Mouse (Mus musculus): Measurements from ENCODE around the gene Pknox2.

Pknox2 gene

GRCm38 (mm10) chr9:37147359-37147685, at the start of gene Pknox2:
TSS of gene Pknox2 (minus strand) at chr9:37147407.
- DNase-seq (ENCODE audit: low read depth): no peak

GRCm38 (mm10) chr9:37188024-37188423, 40.8 kb upstream of the Pknox2 start:
- no peak for DNase-seq (ENCODE audit: low read depth)

GRCm38 (mm10) chr9:37187407-37187806, 40.2 kb upstream of the Pknox2 start:
- no peak for DNase-seq (ENCODE audit: low read depth)

- DNase-seq (ENCODE audit: low read depth): no peak
Measured at GRCm38 (mm10) chr9:37183176-37183575, 36.0 kb upstream of the Pknox2 start.

GRCm38 (mm10) chr9:37181596-37181995, 34.4 kb upstream of the Pknox2 start:
- DNase-seq (ENCODE audit: low read depth): no peak

- no peak for DNase-seq (ENCODE audit: low read depth)
Measured at GRCm38 (mm10) chr9:37179596-37179995, 32.4 kb upstream of the Pknox2 start.

- no peak for DNase-seq (ENCODE audit: low read depth)
Measured at GRCm38 (mm10) chr9:37178911-37179310, 31.7 kb upstream of the Pknox2 start.

GRCm38 (mm10) chr9:37177551-37177950, 30.3 kb upstream of the Pknox2 start:
- no peak for DNase-seq (ENCODE audit: low read depth)

GRCm38 (mm10) chr9:37177107-37177506, 29.9 kb upstream of the Pknox2 start:
- DNase-seq (ENCODE audit: low read depth): peak; percentile 21

- DNase-seq (ENCODE audit: low read depth): no peak
Measured at GRCm38 (mm10) chr9:37176002-37176401, 28.8 kb upstream of the Pknox2 start.

GRCm38 (mm10) chr9:37173376-37173775, 26.2 kb upstream of the Pknox2 start:
- no peak for DNase-seq (ENCODE audit: low read depth)

- peak; percentile 41 for DNase-seq (ENCODE audit: low read depth)
Measured at GRCm38 (mm10) chr9:37166899-37167298, 19.7 kb upstream of the Pknox2 start.

- DNase-seq (ENCODE audit: low read depth): no peak
Measured at GRCm38 (mm10) chr9:37160686-37161085, 13.5 kb upstream of the Pknox2 start.

GRCm38 (mm10) chr9:37147886-37148285, 679 bp upstream of the Pknox2 start:
- DNase-seq (ENCODE audit: low read depth): no peak

GRCm38 (mm10) chr9:37146603-37147358, 426 bp downstream of the Pknox2 start:
- no peak for DNase-seq (ENCODE audit: low read depth)

- DNase-seq (ENCODE audit: low read depth): no peak
Measured at GRCm38 (mm10) chr9:37146353-37146602, 929 bp downstream of the Pknox2 start.

GRCm38 (mm10) chr9:37145616-37146352, 1.4 kb downstream of the Pknox2 start:
- no peak for DNase-seq (ENCODE audit: low read depth)

- no peak for DNase-seq (ENCODE audit: low read depth)
Measured at GRCm38 (mm10) chr9:37145151-37145615, 2.0 kb downstream of the Pknox2 start.

- DNase-seq (ENCODE audit: low read depth): no peak
Measured at GRCm38 (mm10) chr9:37144696-37145095, 2.5 kb downstream of the Pknox2 start.

- no peak for DNase-seq (ENCODE audit: low read depth)
Measured at GRCm38 (mm10) chr9:37144251-37144650, 3.0 kb downstream of the Pknox2 start.

- DNase-seq (ENCODE audit: low read depth): peak; percentile 6
Measured at GRCm38 (mm10) chr9:37143046-37143931, 3.9 kb downstream of the Pknox2 start.

- DNase-seq (ENCODE audit: low read depth): no peak
Measured at GRCm38 (mm10) chr9:37142107-37142506, 5.1 kb downstream of the Pknox2 start.
